Mouse (Mus musculus) forebrain, embryonic 16.5 days (tissue): ENCODE measurements at regions not wholly inside any gene's neighbourhood (a gene's known extent, or its start where the extent isn't known, plus 50 kb on each side); places are given as distances from the start of the nearest gene placed in this dataset.

Source experiments
- ATAC-seq: fragments of 200-750 bp; cut with Nextera tagmentation; 2 replicates; pipeline ENCODE4 v1.8.0; 2017; ENCODE audit warnings: mild to moderate bottlenecking, moderate library complexity
- H3K27ac ChIP-seq: fragments of 300-500 bp; sonication (generic); 2 replicates; pipeline ENCODE4 v1.5.1; 2014; ENCODE audit warnings: low read length, control low read depth
- H3K27me3 ChIP-seq: fragments of 300-500 bp; sonication (generic); replicated peaks from 2 replicates; pipeline ENCODE4 v1.6.1; 2014; ENCODE audit warnings: low read length; ENCODE audit not compliant: control insufficient read depth, insufficient read depth
- H3K36me3 ChIP-seq: fragments of 300-500 bp; sonication (generic); 2 replicates; pipeline ENCODE4 v1.6.1; 2014; ENCODE audit not compliant: control insufficient read depth, insufficient read depth
- H3K4me1 ChIP-seq: fragments of 300-500 bp; sonication (generic); replicated peaks from 2 replicates; pipeline ENCODE4 v1.6.1; 2014; ENCODE audit warnings: low read length; ENCODE audit not compliant: control insufficient read depth, insufficient read depth
- H3K4me2 ChIP-seq: fragments of 300-500 bp; sonication (generic); 2 replicates; pipeline ENCODE4 v1.6.1; 2014; ENCODE audit warnings: mild to moderate bottlenecking, low read length, control low read depth
- H3K4me3 ChIP-seq: fragments of 300-500 bp; sonication (generic); replicated peaks from 2 replicates; pipeline ENCODE4 v1.5.1; 2014; ENCODE audit warnings: mild to moderate bottlenecking, low read length, control low read depth
- H3K9ac ChIP-seq: fragments of 300-500 bp; sonication (generic); replicated peaks from 2 replicates; pipeline ENCODE4 v1.6.1; 2014; ENCODE audit warnings: low read depth, low read length, control low read depth
- H3K9me3 ChIP-seq: fragments of 300-500 bp; sonication (generic); 2 replicates; pipeline ENCODE4 v1.6.1; 2016; ENCODE audit warnings: low read length; ENCODE audit not compliant: control insufficient read depth
- WGBS: fragments of 180-500 bp; shearing (Covaris S2); extraction: QIAGEN DNeasy Blood & Tissue Kit; methylation state at CpG from one replicate; pipeline ENCODE4 v1.1.7; 2014; 5-methylcytosine and 5-hydroxymethylcytosine counted together

DNA sequence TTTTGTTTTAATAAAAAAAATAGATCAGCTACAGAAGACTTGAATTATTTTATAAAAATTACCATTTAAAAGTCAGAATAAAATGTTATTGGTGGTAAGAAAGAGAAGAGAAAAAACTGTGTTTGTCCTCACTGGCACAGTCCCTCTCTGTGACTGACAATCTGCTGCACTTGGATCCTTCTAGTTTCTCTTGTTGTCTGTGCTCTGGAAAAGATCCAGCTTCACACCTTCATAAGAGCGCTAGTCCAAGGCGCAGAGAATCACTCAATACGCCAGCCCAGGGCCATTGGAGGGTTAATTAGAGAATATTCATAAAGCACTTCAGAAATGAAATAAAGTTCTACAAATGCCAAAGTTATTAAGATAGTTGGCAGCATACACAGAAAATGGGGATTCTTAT lies 153.8 kb downstream of the Lmbrd1 start:
- no peaks in the 10 kb centered on the region for H3K9me3 ChIP-seq
- no peaks in the 10 kb centered on the region for H3K36me3 ChIP-seq
- H3K27me3 ChIP-seq: no peaks in the 10 kb centered on the region
- no peak overlapping the region for H3K27ac ChIP-seq
- no peak overlapping the region for H3K9ac ChIP-seq
- H3K4me3 ChIP-seq: no peak overlapping the region
- WGBS: 64% methylated on average over 3 of the region's 3 CpGs
- peak; percentile 76; the same call in 1 of the 2 replicates for ATAC-seq
- H3K4me2 ChIP-seq: no peak overlapping the region
- H3K4me1 ChIP-seq: no peaks in the 10 kb centered on the region

DNA sequence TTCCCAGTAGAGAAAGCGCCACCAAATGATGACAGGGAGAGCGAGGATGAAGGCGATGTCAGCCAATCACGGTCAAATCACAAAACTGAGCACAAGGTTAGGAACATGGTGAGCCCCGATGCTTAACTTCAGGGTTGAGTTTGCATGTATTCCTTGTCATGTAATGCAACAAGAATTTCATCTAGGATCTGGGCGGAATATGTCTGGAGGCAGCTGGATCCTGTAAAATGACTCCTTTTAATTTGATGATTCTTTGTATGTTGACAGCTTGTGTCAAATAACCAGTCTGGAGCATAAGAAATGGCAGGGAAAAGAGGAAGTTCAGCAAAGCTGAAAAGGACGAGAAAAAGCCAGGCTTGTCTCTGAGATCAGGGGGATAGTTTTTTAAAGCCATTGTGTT lies 188.4 kb downstream of the Lmbrd1 start:
- Histone ChIP-seq H3K4me3 (no peak overlapping the region), H3K4me1 (no peaks in the 10 kb centered on the region), H3K36me3 (no peaks in the 10 kb centered on the region), H3K27ac (no peak overlapping the region), H3K9me3 (no peaks in the 10 kb centered on the region), H3K27me3 (no peaks in the 10 kb centered on the region), H3K9ac (no peak overlapping the region), H3K4me2 (no peak overlapping the region)
- WGBS: 79% methylated on average over 7 of the region's 7 CpGs
- ATAC-seq: no peak

DNA sequence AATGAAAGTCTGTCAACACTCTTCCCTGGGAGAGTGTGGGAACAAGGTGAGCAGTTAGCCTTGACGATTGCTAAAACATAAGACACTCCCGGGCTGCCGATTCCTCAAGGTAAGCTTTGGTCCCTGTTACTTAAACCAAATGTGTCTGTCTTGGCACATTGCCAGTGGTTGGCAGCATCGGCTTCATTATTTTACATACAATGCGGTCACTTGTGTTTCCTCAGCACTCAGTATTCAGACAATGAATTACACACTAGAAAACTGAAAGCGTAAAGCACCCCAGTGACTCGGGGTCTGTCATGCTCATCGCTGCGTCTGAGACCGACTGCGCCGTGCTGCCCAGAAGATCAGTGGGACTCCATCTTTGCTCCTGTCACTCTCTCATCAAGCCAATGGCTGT lies 191.3 kb downstream of the Lmbrd1 start:
- Histone ChIP-seq H3K4me3 (peak overlapping the region; percentile 26), H3K4me1 (no peaks in the 10 kb centered on the region), H3K9me3 (no peaks in the 10 kb centered on the region), H3K27me3 (no peaks in the 10 kb centered on the region), H3K27ac (no peak overlapping the region), H3K4me2 (peak overlapping the region; percentile 44), H3K36me3 (no peaks in the 10 kb centered on the region), H3K9ac (peak overlapping the region; percentile 37; the same call in 1 of the 2 replicates)
- ATAC-seq: peak; percentile 63
- 37% methylated on average over 12 of the region's 12 CpGs for WGBS

DNA sequence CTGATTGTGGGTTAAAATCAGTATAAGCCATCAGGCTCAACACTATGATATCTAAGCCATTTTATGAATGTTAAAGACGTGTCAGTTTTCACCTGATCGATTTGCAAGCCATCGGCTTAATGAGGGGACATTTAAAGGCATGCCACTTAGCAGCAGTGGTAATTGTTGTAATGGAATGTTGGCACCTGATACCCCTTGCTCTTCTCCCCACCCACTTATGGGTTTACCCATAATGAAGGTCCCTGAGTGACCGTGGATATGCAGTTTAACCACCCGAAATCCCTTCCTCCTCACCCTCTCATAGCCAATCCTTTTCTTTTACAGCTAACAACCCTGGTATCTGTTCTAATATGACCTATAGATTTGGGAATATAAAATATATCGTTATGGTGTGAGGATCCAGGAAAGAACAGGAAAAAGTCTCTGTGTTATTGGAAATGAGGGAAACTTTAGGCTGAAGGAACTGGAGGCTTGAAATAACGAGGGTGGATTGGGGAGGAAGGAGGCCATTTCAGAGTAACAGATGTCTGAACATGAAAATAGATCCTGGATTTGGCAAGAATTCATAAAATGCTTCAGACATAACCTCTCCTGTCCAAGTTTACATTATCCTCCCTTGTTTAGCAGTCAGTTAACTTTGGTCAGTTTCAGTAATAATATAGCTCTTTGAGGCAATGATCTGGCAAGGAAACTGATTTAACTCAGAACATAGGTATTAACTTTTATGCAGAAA lies 192.4 kb downstream of the Lmbrd1 start:
- H3K4me1 ChIP-seq: no peaks in the 10 kb centered on the region
- no peaks in the 10 kb centered on the region for H3K27me3 ChIP-seq
- H3K9ac ChIP-seq: no peak overlapping the region
- no peak overlapping the region for H3K27ac ChIP-seq
- H3K9me3 ChIP-seq: no peaks in the 10 kb centered on the region
- WGBS: 52% methylated on average over 7 of the region's 7 CpGs
- no peaks in the 10 kb centered on the region for H3K36me3 ChIP-seq
- H3K4me2 ChIP-seq: no peak overlapping the region
- no peak overlapping the region for H3K4me3 ChIP-seq
- ATAC-seq: no peak

DNA sequence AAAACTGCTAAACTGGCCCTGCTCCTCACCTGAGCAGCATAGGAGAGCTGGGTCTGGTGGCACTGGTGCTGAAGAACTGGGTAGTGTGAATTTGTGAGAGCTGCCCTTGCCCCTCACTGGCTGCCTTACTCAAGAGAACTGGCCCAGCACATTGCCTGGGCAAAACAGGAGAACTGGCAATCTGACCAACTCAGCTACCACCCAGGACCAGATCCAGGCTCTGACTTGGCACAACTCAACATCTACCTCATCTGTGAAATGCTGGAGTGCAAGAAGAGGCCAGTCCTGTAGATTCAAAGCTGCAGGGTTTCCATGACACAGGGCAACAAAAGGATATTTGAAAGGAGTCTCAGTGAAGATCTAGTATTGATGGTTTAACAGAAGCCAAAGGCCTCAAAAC lies 198.6 kb downstream of the Lmbrd1 start:
- Histone ChIP-seq H3K27ac (no peak overlapping the region), H3K4me1 (no peaks in the 10 kb centered on the region), H3K4me2 (no peak overlapping the region), H3K36me3 (no peaks in the 10 kb centered on the region), H3K27me3 (no peaks in the 10 kb centered on the region), H3K9me3 (no peaks in the 10 kb centered on the region), H3K4me3 (no peak overlapping the region), H3K9ac (no peak overlapping the region)
- no peak for ATAC-seq

DNA sequence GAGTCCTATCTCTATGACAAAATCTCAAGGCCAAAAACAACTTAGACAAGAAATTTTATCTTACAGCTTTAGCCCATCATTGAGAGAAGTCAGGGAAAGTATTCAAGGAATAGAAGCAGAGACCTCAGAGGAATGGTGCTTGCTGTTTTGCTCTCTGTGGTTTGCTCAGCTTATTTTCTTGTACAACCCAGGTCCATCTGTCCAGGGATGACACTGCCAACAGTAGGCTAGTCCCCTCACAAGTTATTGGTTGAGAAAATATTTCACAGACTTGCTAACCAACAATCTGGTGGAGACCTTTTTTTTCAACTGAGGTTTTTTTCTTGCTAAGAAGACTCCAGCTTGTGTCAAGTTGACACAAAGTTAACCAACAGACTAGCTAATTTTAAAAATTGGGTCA lies 205.2 kb downstream of the Lmbrd1 start:
- no peaks in the 10 kb centered on the region for H3K27me3 ChIP-seq
- H3K9me3 ChIP-seq: no peaks in the 10 kb centered on the region
- H3K9ac ChIP-seq: no peak overlapping the region
- H3K4me2 ChIP-seq: no peak overlapping the region
- H3K4me1 ChIP-seq: no peaks in the 10 kb centered on the region
- ATAC-seq: no peak
- no peak overlapping the region for H3K27ac ChIP-seq
- no peak overlapping the region for H3K4me3 ChIP-seq
- H3K36me3 ChIP-seq: no peaks in the 10 kb centered on the region

DNA sequence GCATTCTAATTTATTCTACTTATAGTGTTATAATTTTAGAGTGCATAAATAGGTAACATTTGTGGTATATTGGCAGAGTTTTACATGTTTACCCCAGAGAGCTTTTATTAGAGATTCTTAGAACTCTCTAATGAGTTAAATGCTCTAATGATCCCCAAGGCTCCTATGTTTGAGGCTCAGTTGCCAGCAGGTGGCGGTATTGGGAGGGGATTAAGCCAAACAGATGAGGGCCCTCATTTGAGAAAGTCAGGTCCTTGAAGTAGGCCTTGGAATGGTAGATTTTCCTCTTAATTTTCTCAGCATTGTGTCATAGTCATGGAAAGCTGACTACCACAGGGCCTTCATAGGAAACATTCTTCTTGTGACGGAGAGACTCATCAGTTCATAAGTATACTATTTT lies 222.8 kb downstream of the Lmbrd1 start:
- Histone ChIP-seq H3K4me3 (no peak overlapping the region), H3K27me3 (no peaks in the 10 kb centered on the region), H3K9ac (no peak overlapping the region), H3K27ac (no peak overlapping the region), H3K36me3 (no peaks in the 10 kb centered on the region), H3K4me2 (no peak overlapping the region), H3K9me3 (no peaks in the 10 kb centered on the region), H3K4me1 (no peaks in the 10 kb centered on the region)
- ATAC-seq: peak; percentile 64
- 28% methylated on average over 2 of the region's 2 CpGs for WGBS

DNA sequence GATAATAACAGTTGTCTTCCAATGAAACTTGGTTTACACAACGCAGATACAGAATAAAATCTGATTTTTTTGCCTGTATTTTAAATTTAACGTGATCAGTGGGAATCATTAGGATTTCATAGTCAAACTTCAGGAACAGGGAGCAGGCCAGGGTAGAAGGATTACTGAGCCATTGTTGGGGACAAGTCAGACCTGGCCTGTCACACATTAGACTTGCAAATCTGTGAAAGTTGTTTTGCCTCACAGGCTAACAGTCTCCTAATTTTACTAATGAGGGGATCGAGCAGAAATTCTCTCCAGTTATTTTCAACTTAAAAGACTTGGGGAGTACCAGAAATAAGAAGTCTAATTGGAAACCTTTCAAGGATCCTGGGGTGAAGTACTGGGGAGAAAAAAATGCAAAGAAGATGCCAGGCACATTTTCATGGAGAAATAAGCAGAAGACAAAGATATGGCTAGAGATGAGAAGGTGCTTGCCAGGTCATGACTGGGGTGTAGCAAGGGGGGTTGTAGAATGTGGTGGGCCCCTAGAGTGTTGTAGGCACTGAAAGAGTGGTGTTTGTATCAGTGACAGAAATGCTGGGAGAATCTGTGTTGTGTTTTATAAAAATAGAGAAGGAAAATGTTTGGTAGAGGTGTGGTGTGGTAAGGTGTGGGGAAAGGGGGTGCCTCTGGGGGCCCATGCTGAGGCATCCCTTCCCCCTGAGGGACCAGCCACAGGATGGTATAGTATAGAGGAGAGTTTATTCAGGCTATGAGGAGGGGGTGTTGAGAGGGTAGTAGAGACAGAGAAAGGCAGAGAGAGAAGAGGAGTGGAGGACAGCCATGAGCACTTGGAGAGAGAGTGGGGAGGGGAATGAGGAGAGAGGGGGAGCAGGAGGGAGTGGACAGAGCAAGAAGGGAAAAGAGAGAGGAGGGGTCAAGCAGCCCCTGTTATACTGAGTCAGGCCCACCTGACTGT lies 260.2 kb downstream of the Lmbrd1 start:
- H3K27ac ChIP-seq: no peak overlapping the region
- no peaks in the 10 kb centered on the region for H3K27me3 ChIP-seq
- H3K36me3 ChIP-seq: no peaks in the 10 kb centered on the region
- H3K4me2 ChIP-seq: no peak overlapping the region
- no peaks in the 10 kb centered on the region for H3K9me3 ChIP-seq
- peaks cover 6% of the 10 kb centered on the region; the same call in 1 of the 2 replicates for H3K4me1 ChIP-seq
- WGBS: 11% methylated on average over 3 of the region's 3 CpGs
- ATAC-seq: peak; percentile 94
- H3K9ac ChIP-seq: no peak overlapping the region
- no peak overlapping the region for H3K4me3 ChIP-seq

DNA sequence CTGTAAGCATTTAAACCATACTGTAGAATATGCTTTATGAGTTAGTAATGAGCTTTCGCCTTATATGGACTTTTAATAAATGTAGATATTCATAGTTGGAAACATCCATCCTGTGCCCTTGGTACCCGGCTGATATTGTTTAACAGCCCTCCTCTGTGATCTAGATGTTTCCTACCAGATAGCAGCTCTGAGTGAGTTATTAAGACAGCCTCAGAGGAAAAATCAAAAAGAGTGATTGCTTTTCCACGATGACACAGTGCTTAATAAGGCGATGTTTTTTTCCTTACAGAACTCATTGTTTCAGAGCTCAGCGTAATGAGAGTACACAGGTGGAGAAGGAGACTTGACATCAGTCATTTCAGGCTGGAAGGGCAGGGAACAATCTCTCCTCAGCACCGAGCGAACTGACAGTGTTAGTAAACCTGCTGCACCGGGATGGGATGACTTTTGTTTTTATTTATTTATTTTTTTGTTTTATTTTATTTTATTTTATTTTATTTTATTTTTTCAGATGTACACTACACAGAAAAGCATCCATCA lies 264.4 kb downstream of the Lmbrd1 start:
- ATAC-seq: no peak
- 73% methylated on average over 8 of the region's 8 CpGs for WGBS
- Histone ChIP-seq H3K4me1 (peaks cover 6% of the 10 kb centered on the region; the same call in 1 of the 2 replicates), H3K4me2 (no peak overlapping the region), H3K27ac (no peak overlapping the region), H3K9me3 (no peaks in the 10 kb centered on the region), H3K27me3 (no peaks in the 10 kb centered on the region), H3K36me3 (no peaks in the 10 kb centered on the region), H3K4me3 (no peak overlapping the region), H3K9ac (no peak overlapping the region)
